Comparison of ENCODE assay signal across 9 mouse cellular contexts in the genomic region with DNA sequence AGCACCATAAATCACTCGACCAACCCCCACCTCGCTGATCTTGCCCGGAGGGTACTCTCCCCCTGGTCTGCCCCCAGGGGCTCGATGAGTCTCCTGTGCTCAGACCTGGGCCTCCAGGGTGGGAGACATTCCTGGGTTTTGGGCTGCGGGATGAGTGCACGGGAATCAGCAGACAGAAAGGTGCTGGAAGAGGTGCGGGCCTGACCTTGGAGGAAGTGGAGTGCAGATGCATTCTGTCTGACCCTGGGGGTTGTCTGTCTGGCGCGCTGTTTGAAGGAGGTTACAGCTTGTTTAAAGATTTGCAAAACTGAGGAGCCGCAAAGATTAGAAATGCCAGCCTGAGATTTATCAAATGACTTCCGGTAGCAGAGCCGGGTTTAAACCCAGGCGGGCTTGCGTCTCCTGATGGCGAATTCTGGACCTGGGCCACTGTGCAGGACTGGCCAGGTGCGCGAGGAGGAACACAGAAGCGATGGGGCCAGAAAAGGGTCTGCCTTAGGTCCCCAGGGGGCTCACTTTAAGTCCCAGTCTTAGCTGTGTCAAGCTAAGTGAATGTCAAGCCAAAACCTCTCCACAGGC.
DNase-seq lines count a peak whose midpoint lies in the region; ATAC-seq and TF ChIP-seq lines count a peak whose summit lies in the region.
"Had no signal": no experiment of that assay in that cellular context is flagged by ENCODE, and none has a peak within 500 bp of the region (broad histone marks: within the 10 kb centered on the region; RNA-seq: fewer than 3 reads in every experiment).

No protein-coding gene starts in this region.

- WGBS in heart, embryonic 16.5 days: 19% methylated on average over 18 of the region's 18 CpGs
- 2% methylated on average over 18 of the region's 18 CpGs for WGBS in limb, embryonic 12.5 days
- WGBS in thymus, adult 2 months: 5% methylated on average over 18 of the region's 18 CpGs

- no peak for ATAC-seq in heart, embryonic 16.5 days (replicated peaks; ENCODE audit: extremely low read depth, insufficient read depth, low FRiP score)
- no peak for ATAC-seq in limb, embryonic 12.5 days (ENCODE audit: insufficient number of reproducible peaks, insufficient read depth, low FRiP score, low TSS enrichment, low read depth)

- H3K4me1 ChIP-seq in heart, embryonic 16.5 days (ENCODE audit: control insufficient read depth, insufficient read depth, low read length): peaks cover 22% of the 10 kb centered on the region
- peaks cover 47% of the 10 kb centered on the region for H3K4me1 ChIP-seq in limb, embryonic 12.5 days (replicated peaks)
- no peaks in the 10 kb centered on the region for H3K4me1 ChIP-seq in thymus, adult 2 months (replicated peaks; ENCODE audit: control insufficient read depth, insufficient read depth, low read length)

- H3K36me3 ChIP-seq in heart, embryonic 16.5 days (ENCODE audit: control insufficient read depth, insufficient read depth): no peaks in the 10 kb centered on the region
- H3K36me3 ChIP-seq in limb, embryonic 12.5 days: no peaks in the 10 kb centered on the region
- no peaks in the 10 kb centered on the region for H3K36me3 ChIP-seq in thymus, adult 2 months (ENCODE audit: control insufficient read depth, insufficient read depth, low read length)

- peak overlapping the region; percentile 85 for H3K4me2 ChIP-seq in heart, embryonic 16.5 days (ENCODE audit: low read depth, low read length)
- peak overlapping the region; percentile 83 for H3K4me2 ChIP-seq in limb, embryonic 12.5 days

- no peaks in the 10 kb centered on the region for H3K9me3 ChIP-seq in heart, embryonic 16.5 days (replicated peaks; ENCODE audit: control insufficient read depth, low read length)
- no peaks in the 10 kb centered on the region for H3K9me3 ChIP-seq in limb, embryonic 12.5 days

- no peak for TF ChIP-seq CTCF in thymus, adult 2 months (IDR thresholded peaks at IDR 0.05; ENCODE audit: borderline replicate concordance, control insufficient read depth, extremely low read depth, insufficient read depth, low read length, poor library complexity)

- DNase-seq in heart, adult 8-10 months (ENCODE audit: low spot score): no peak
- peak; percentile 10 for DNase-seq in thymus, postnatal 4 days
- no peak for DNase-seq in thymus, postnatal 25 days
- DNase-seq in adrenal gland, adult 8-10 months: no peak
- DNase-seq in urinary bladder, postnatal 14 days (ENCODE audit: low spot score): no peak
- DNase-seq in thymus, adult 2 months: no peak
- DNase-seq: cerebellum, adult 18-20 months had no signal

- peak overlapping the region; percentile 50 for H3K4me3 ChIP-seq in heart, embryonic 16.5 days (ENCODE audit: low read length)
- peak overlapping the region; percentile 41 for H3K4me3 ChIP-seq in limb, embryonic 12.5 days (replicated peaks)
- no peak overlapping the region for H3K4me3 ChIP-seq in thymus, adult 2 months (ENCODE audit: control insufficient read depth, insufficient read depth, low read length)

- no peak overlapping the region for H3K27ac ChIP-seq in heart, embryonic 16.5 days (ENCODE audit: low read length)
- H3K27ac ChIP-seq in limb, embryonic 12.5 days: peak overlapping the region; percentile 97
- H3K27ac ChIP-seq in thymus, adult 2 months (ENCODE audit: control insufficient read depth, insufficient read depth, low read length): no peak overlapping the region

- peak overlapping the region; percentile 70 for H3K9ac ChIP-seq in heart, embryonic 16.5 days (ENCODE audit: low read length)
- peak overlapping the region; percentile 63 for H3K9ac ChIP-seq in limb, embryonic 12.5 days (replicated peaks)

- no peak for TF ChIP-seq POLR2A in thymus, adult 2 months (IDR thresholded peaks at IDR 0.05; ENCODE audit: control insufficient read depth, extremely low read depth, insufficient read depth, low read length, poor library complexity)

- peaks cover 29% of the 10 kb centered on the region for H3K27me3 ChIP-seq in heart, embryonic 16.5 days (ENCODE audit: control insufficient read depth, insufficient read depth, low read length)
- no peaks in the 10 kb centered on the region for H3K27me3 ChIP-seq in limb, embryonic 12.5 days
- H3K27me3 ChIP-seq in thymus, adult 2 months (ENCODE audit: control insufficient read depth, insufficient read depth, low read length): peaks cover 33% of the 10 kb centered on the region
